ENCODE assay signal across 15 mouse cellular contexts in genomic region chr1:160843671-160844070, GRCm38 (mm10). TPM values are rescaled to one million over a fixed set of nuclear protein-coding genes. Genes with fewer than 3 reads are reported as not detected.
DNase-seq lines count a peak whose midpoint lies in the region; ATAC-seq and TF ChIP-seq lines count a peak whose summit lies in the region.
"Had no signal": no experiment of that assay in that cellular context is flagged by ENCODE, and none has a peak within 500 bp of the region (broad histone marks: within the 10 kb centered on the region; RNA-seq: fewer than 3 reads in every experiment).

No protein-coding gene starts in this region.

- no peak overlapping the region for H3K4me3 ChIP-seq in heart, adult 2 months
- H3K4me3 ChIP-seq in lung, embryonic 14.5 days (ENCODE audit: low read depth, low read length): no peak overlapping the region
- H3K4me3 ChIP-seq in hindbrain, embryonic 10.5 days: no peak overlapping the region
- H3K4me3 ChIP-seq: hindbrain, embryonic 15.5 days; midbrain, embryonic 13.5 days; neural tube, embryonic 13.5 days; stomach, embryonic 15.5 days had no signal

- H3K4me1 ChIP-seq in heart, adult 2 months (ENCODE audit: control insufficient read depth, insufficient read depth, low read length): no peaks in the 10 kb centered on the region; the same call in 1 of the 2 replicates
- no peaks in the 10 kb centered on the region for H3K4me1 ChIP-seq in lung, embryonic 14.5 days (ENCODE audit: insufficient read depth)
- H3K4me1 ChIP-seq in hindbrain, embryonic 10.5 days (replicated peaks): no peaks in the 10 kb centered on the region
- H3K4me1 ChIP-seq: hindbrain, embryonic 15.5 days; midbrain, embryonic 13.5 days; neural tube, embryonic 13.5 days; stomach, embryonic 15.5 days had no signal

- DNase-seq in heart, adult 2 months: no peak
- DNase-seq in heart, postnatal 10 days: no peak
- peak; percentile 11 for DNase-seq in lung, embryonic 14.5 days
- no peak for DNase-seq in lung, postnatal 4 days
- DNase-seq in hindbrain, embryonic 10.5 days (ENCODE audit: low spot score): no peak
- DNase-seq in left cerebral cortex, adult 18-20 months (ENCODE audit: low spot score in 2 of 2): no peak
- DNase-seq: B cell, adult 2 months; layer of hippocampus, adult 9-11 months; right cerebral cortex, postnatal 14 days had no signal

- 90% methylated on average over 6 of the region's 6 CpGs for WGBS in heart, adult 2 months
- 82% methylated on average over 6 of the region's 6 CpGs for WGBS in lung, embryonic 14.5 days
- 90% methylated on average over 6 of the region's 6 CpGs for WGBS in hindbrain, embryonic 10.5 days

- intact Hi-C loops in heart, adult 2 months (cut with DNase I): loop anchor here (5.0 kb wide), 1 partner anchor 101 kb away; no protein-coding TSS in a partner anchor
- intact Hi-C loops in heart, postnatal 10 days (cut with DNase I): no loop called here

- ATAC-seq in lung, embryonic 14.5 days (ENCODE audit: insufficient read depth): no peak
- peak; percentile 19 for ATAC-seq in activated CD4-positive, CD25-positive, alpha-beta regulatory T cell, adult 4 months
- ATAC-seq in megakaryocyte, adult 5-6 weeks (ENCODE audit: poor library complexity, severe bottlenecking): peak; percentile 52; the same call in 1 of the 2 replicates
- ATAC-seq: midbrain, embryonic 13.5 days had no signal

- H3K79me2 ChIP-seq in heart, adult 2 months (replicated peaks; ENCODE audit: control insufficient read depth, insufficient read depth, low read length): no peaks in the 10 kb centered on the region

- H3K9ac ChIP-seq in heart, adult 2 months (ENCODE audit: low read depth, low read length): no peak overlapping the region
- H3K9ac ChIP-seq in lung, embryonic 14.5 days: no peak overlapping the region
- H3K9ac ChIP-seq: hindbrain, embryonic 15.5 days; midbrain, embryonic 13.5 days; neural tube, embryonic 13.5 days; stomach, embryonic 15.5 days had no signal

- no peaks in the 10 kb centered on the region for H3K27me3 ChIP-seq in heart, adult 2 months (ENCODE audit: control insufficient read depth, insufficient read depth, low read length)
- no peaks in the 10 kb centered on the region for H3K27me3 ChIP-seq in lung, embryonic 14.5 days (ENCODE audit: insufficient read depth, low read length)
- H3K27me3 ChIP-seq in hindbrain, embryonic 10.5 days (ENCODE audit: insufficient read depth, poor library complexity, severe bottlenecking): no peaks in the 10 kb centered on the region
- H3K27me3 ChIP-seq: hindbrain, embryonic 15.5 days; midbrain, embryonic 13.5 days; neural tube, embryonic 13.5 days; stomach, embryonic 15.5 days had no signal

- TF ChIP-seq CTCF in heart, adult 2 months (IDR thresholded peaks at IDR 0.05): peak; percentile 32
- TF ChIP-seq CTCF in lung, embryonic 14.5 days (IDR thresholded peaks at IDR 0.05; ENCODE audit: low read depth): no peak

- TF ChIP-seq EP300 in heart, adult 2 months (IDR thresholded peaks at IDR 0.05; ENCODE audit: insufficient read depth, low read depth, low read length): no peak

- no peaks in the 10 kb centered on the region for H3K36me3 ChIP-seq in heart, adult 2 months (ENCODE audit: control insufficient read depth, insufficient read depth, low read length)
- H3K36me3 ChIP-seq in lung, embryonic 14.5 days (ENCODE audit: insufficient read depth): no peaks in the 10 kb centered on the region
- H3K36me3 ChIP-seq in hindbrain, embryonic 10.5 days: no peaks in the 10 kb centered on the region
- H3K36me3 ChIP-seq: hindbrain, embryonic 15.5 days; midbrain, embryonic 13.5 days; neural tube, embryonic 13.5 days; stomach, embryonic 15.5 days had no signal

- no peak for TF ChIP-seq POLR2A in heart, adult 2 months (IDR thresholded peaks at IDR 0.05; ENCODE audit: insufficient read depth, low read depth, low read length)

- no peak overlapping the region for H3K4me2 ChIP-seq in lung, embryonic 14.5 days
- H3K4me2 ChIP-seq: hindbrain, embryonic 15.5 days; midbrain, embryonic 13.5 days; neural tube, embryonic 13.5 days; stomach, embryonic 15.5 days had no signal

- no peak overlapping the region for H3K27ac ChIP-seq in heart, adult 2 months
- H3K27ac ChIP-seq in lung, embryonic 14.5 days (ENCODE audit: low read depth): no peak overlapping the region
- no peak overlapping the region for H3K27ac ChIP-seq in hindbrain, embryonic 10.5 days
- H3K27ac ChIP-seq: hindbrain, embryonic 15.5 days; midbrain, embryonic 13.5 days; neural tube, embryonic 13.5 days; stomach, embryonic 15.5 days had no signal

- H3K9me3 ChIP-seq in lung, embryonic 14.5 days (ENCODE audit: low read depth, low read length): no peaks in the 10 kb centered on the region
- H3K9me3 ChIP-seq in hindbrain, embryonic 10.5 days: no peaks in the 10 kb centered on the region
- H3K9me3 ChIP-seq: hindbrain, embryonic 15.5 days; midbrain, embryonic 13.5 days; neural tube, embryonic 13.5 days; stomach, embryonic 15.5 days had no signal

RNA-seq across cellular contexts. Expression of gene Rabgap1l, which starts 50.7 kb away (rescaled TPM):
- 10 to 100 TPM; 67.6 to 68.4 TPM for total RNA-seq in heart, adult 2 months (2021)
- 19.0 and 51.5 TPM in 2 replicates for polyA plus RNA-seq in heart, adult 2 months (2012; rRNA removed)
- 10 to 100 TPM; 89.0 to 92.4 TPM for total RNA-seq in heart, postnatal 10 days (2021)
- 18.9 and 19.3 TPM in 2 replicates for polyA plus RNA-seq in lung, embryonic 14.5 days (2014; fragmentation: Nextera tagmentation; extraction: Ambion mirVana)
- 100 to 1,000 TPM; 250 to 264 TPM for polyA plus RNA-seq in activated CD4-positive, CD25-positive, alpha-beta regulatory T cell, adult 4 months (2017; shearing (Covaris generic))
- 60.8 and 78.6 TPM in 2 replicates for total RNA-seq in megakaryocyte, adult 5-6 weeks (2015)
- 96.4 and 99.5 TPM in 2 replicates for total RNA-seq in megakaryocyte, adult 5-6 weeks (2017)
- 8.0 and 9.8 TPM in 2 replicates for polyA plus RNA-seq in hindbrain, embryonic 10.5 days (2016; fragmentation: Nextera tagmentation; extraction: Ambion mirVana)
- 100 to 1,000 TPM; 205 to 221 TPM for total RNA-seq in left cerebral cortex, adult 18-20 months (2021)
